Mouse (Mus musculus) thymus, postnatal 36 days (tissue): Measurements from ENCODE around the gene Nphp1.

Source experiments
- DNase-seq, 2 experiments: peaks; one replicate each; pipeline ENCODE4 v3.0.0; 2022; ENCODE audit warnings: mixed read lengths in 2 of 2

The Nphp1 gene

GRCm38 (mm10) chr2:127788440-127789116 lies at the start of gene Nphp1:
Gene Nphp1, minus strand, starts transcription at chr2:127788897.
- DNase-seq = peak; percentile 79 to 83

GRCm38 (mm10) chr2:127832833-127833190 lies 44.1 kb upstream of the Nphp1 start:
- DNase-seq = no peak

- no peak for DNase-seq
Measured at GRCm38 (mm10) chr2:127832103-127832832, 43.6 kb upstream of the Nphp1 start.

- DNase-seq = peak; percentile 91 to 93
Measured at GRCm38 (mm10) chr2:127831401-127832102, 42.9 kb upstream of the Nphp1 start, which contains the start of gene Bub1. Gene Bub1, minus strand, starts transcription at chr2:127831865.

GRCm38 (mm10) chr2:127791919-127792603 lies 3.4 kb upstream of the Nphp1 start, which contains the start of gene Mtln:
Gene Mtln, minus strand, starts transcription at chr2:127792488.
- peak; percentile 79 to 84 for DNase-seq

- no peak for DNase-seq
Measured at GRCm38 (mm10) chr2:127789651-127790270, 1.1 kb upstream of the Nphp1 start.

- no peak for DNase-seq
Measured at GRCm38 (mm10) chr2:127789138-127789537, 441 bp upstream of the Nphp1 start.

GRCm38 (mm10) chr2:127787226-127787625 lies 1.5 kb downstream of the Nphp1 start:
- no peak for DNase-seq

- DNase-seq = no peak
Measured at GRCm38 (mm10) chr2:127778451-127778850, 10.2 kb downstream of the Nphp1 start.

- no peak for DNase-seq
Measured at GRCm38 (mm10) chr2:127775013-127775412, 13.7 kb downstream of the Nphp1 start.

- no peak for DNase-seq
Measured at GRCm38 (mm10) chr2:127774578-127774941, 14.1 kb downstream of the Nphp1 start.

- DNase-seq = no peak
Measured at GRCm38 (mm10) chr2:127773938-127774577, 14.6 kb downstream of the Nphp1 start.

GRCm38 (mm10) chr2:127761587-127761986 lies 27.1 kb downstream of the Nphp1 start:
- DNase-seq = no peak

GRCm38 (mm10) chr2:127760429-127761000 lies 28.2 kb downstream of the Nphp1 start:
- no peak for DNase-seq

GRCm38 (mm10) chr2:127760014-127760413 lies 28.7 kb downstream of the Nphp1 start:
- DNase-seq = no peak

GRCm38 (mm10) chr2:127759157-127759880 lies 29.4 kb downstream of the Nphp1 start:
- no peak for DNase-seq

- DNase-seq = no peak
Measured at GRCm38 (mm10) chr2:127757171-127757570, 31.5 kb downstream of the Nphp1 start.

- DNase-seq = no peak
Measured at GRCm38 (mm10) chr2:127754113-127754512, 34.6 kb downstream of the Nphp1 start.

GRCm38 (mm10) chr2:127751849-127752610 lies 36.7 kb downstream of the Nphp1 start:
- DNase-seq = no peak

- no peak for DNase-seq
Measured at GRCm38 (mm10) chr2:127749376-127749775, 39.3 kb downstream of the Nphp1 start.
